Mouse (Mus musculus) erythroblast, embryonic 14.5 days (primary cell): ENCODE measurements around the gene Eef2.

Source experiments
- GATA1 ChIP-seq: IDR thresholded peaks from 2 replicates; pipeline ENCODE4 v1.6.1; 2012; ENCODE audit warnings: low read length, inconsistent platforms, mixed read lengths
- TAL1 ChIP-seq: IDR thresholded peaks from 3 replicates; pipeline ENCODE4 v1.6.1; 2012; ENCODE audit warnings: low read length, inconsistent platforms, mixed read lengths

- TF ChIP-seq GATA1 = no peak
- no peak for TF ChIP-seq TAL1
These were observed 22.1 kb upstream of the Eef2 start for GRCm38 (mm10) chr10:81154313-81154712.
